Mouse (Mus musculus) small intestine, adult 2 months (tissue): ENCODE data around the gene Ccdc32.

Experiments used
- CTCF ChIP-seq: fragments of 200-500 bp; IDR thresholded peaks from 2 replicates; pipeline ENCODE4 v1.5.1; 2012; ENCODE audit warnings: low read depth, mild to moderate bottlenecking, control low read depth, inconsistent platforms, low read length, moderate library complexity, mixed read lengths; ENCODE audit not compliant: insufficient replicate concordance, insufficient read length; ENCODE audit errors: extremely low read depth
- POLR2A ChIP-seq: fragments of 200-500 bp; IDR thresholded peaks from 2 replicates; pipeline ENCODE4 v1.6.1; 2012; ENCODE audit warnings: low read depth, mild to moderate bottlenecking, control low read depth, inconsistent platforms, low read length, moderate library complexity

DNA sequence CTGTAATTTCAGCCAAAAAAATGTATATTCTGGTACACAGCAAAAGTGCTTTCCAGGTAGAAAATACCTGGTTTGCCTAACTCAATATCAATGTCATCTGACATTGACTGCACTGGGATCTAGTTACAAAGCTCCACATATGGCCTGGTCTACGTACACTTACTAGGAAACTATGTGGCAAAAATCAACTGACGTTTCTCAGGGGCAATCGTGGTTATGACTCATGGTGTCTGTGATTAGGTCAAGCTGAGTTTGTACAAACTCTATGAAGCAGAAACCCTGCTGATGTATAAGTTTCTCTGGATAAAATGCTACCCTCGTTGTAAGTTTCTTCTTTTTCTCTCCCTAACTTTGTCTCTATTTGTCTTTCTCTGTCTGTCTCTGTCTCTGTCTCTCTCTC is 3.0 kb upstream of the Ccdc32 start:
- TF ChIP-seq POLR2A: no peak
- TF ChIP-seq CTCF: no peak
